Mouse (Mus musculus) midbrain, embryonic 15.5 days (tissue): ENCODE data around the gene Hnrnpa1. TPM values are rescaled to one million over a fixed set of nuclear protein-coding genes. Genes with fewer than 3 reads are reported as not detected.

Experiments
- ATAC-seq: fragments of 200-750 bp; cut with Nextera tagmentation; replicated peaks from 2 replicates; pipeline ENCODE4 v1.8.0; 2017; ENCODE audit warnings: moderate TSS enrichment
- H3K27ac ChIP-seq: fragments of 300-500 bp; sonication (generic); 2 replicates; pipeline ENCODE4 v1.5.1; 2015; ENCODE audit warnings: mild to moderate bottlenecking, inconsistent platforms
- H3K27me3 ChIP-seq: fragments of 300-500 bp; sonication (generic); replicated peaks from 2 replicates; pipeline ENCODE4 v1.6.1; 2015; ENCODE audit warnings: inconsistent platforms
- H3K36me3 ChIP-seq: fragments of 300-500 bp; sonication (generic); replicated peaks from 2 replicates; pipeline ENCODE4 v1.6.1; 2015; ENCODE audit warnings: inconsistent platforms
- H3K4me1 ChIP-seq: fragments of 300-500 bp; sonication (generic); 2 replicates; pipeline ENCODE4 v1.6.1; 2015; ENCODE audit warnings: inconsistent platforms
- H3K4me2 ChIP-seq: fragments of 300-500 bp; sonication (generic); 2 replicates; pipeline ENCODE4 v1.6.1; 2015; ENCODE audit warnings: inconsistent platforms, mild to moderate bottlenecking, moderate library complexity
- H3K4me3 ChIP-seq: fragments of 300-500 bp; sonication (generic); 2 replicates; pipeline ENCODE4 v1.5.1; 2015; ENCODE audit warnings: mild to moderate bottlenecking, inconsistent platforms
- H3K9ac ChIP-seq: fragments of 300-500 bp; sonication (generic); 2 replicates; pipeline ENCODE4 v1.6.1; 2015; ENCODE audit warnings: mild to moderate bottlenecking, inconsistent platforms
- H3K9me3 ChIP-seq: fragments of 300-500 bp; sonication (generic); 2 replicates; pipeline ENCODE4 v1.6.1; 2016; ENCODE audit warnings: inconsistent platforms
- WGBS: fragments of 180-500 bp; shearing (Covaris S2); methylation state at CpG from one replicate; pipeline ENCODE4 v1.1.7; 2015; ENCODE audit warnings: mixed read lengths; 5-methylcytosine and 5-hydroxymethylcytosine counted together
- microRNA counts: library from miRNA; unstranded; fragments of <30 nt; microRNA quantifications from one replicate; lab custom pipeline; 2016
- microRNA-seq: library from miRNA; unstranded; fragments of <30 nt; microRNA quantifications from one replicate; pipeline ENCODE4, GENCODE M21; 2016
- polyA plus RNA-seq: library from polyadenylated mRNA; unstranded; fragments of >200 nt; fragmentation: Nextera tagmentation; extraction: Ambion mirVana; gene quantifications from 2 replicates; pipeline ENCODE4 v1.2.1, GENCODE M21; 2015

The Hnrnpa1 gene
- polyA plus RNA-seq, 1 experiment from 2014 or later: 721 TPM

DNA sequence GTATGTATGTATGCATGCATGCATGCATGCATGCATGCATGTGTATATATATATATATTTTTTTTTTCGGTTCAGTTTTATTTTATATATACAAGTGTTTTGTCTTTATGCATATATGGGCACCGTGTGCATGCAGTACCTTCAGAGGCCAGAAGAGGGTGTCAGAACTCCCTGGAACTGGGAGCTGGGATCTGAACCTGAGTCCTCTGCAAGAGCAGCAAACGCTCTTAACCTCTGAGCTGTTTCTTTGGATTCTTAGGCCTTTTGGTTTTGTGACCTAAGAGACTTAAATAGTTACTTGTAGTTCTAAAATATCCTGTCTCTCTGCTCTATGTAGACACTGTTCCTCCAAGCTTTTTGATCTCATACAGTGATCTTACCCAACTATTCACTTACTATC, 43.8 kb downstream of the Hnrnpa1 start:
- Histone ChIP-seq H3K27ac (no peak overlapping the region), H3K4me3 (no peak overlapping the region), H3K36me3 (no peaks in the 10 kb centered on the region), H3K27me3 (no peaks in the 10 kb centered on the region), H3K9ac (no peak overlapping the region), H3K4me2 (no peak overlapping the region), H3K9me3 (no peaks in the 10 kb centered on the region), H3K4me1 (peaks cover 15% of the 10 kb centered on the region)
- WGBS: 53% methylated on average over 3 of the region's 3 CpGs
- ATAC-seq: no peak

DNA sequence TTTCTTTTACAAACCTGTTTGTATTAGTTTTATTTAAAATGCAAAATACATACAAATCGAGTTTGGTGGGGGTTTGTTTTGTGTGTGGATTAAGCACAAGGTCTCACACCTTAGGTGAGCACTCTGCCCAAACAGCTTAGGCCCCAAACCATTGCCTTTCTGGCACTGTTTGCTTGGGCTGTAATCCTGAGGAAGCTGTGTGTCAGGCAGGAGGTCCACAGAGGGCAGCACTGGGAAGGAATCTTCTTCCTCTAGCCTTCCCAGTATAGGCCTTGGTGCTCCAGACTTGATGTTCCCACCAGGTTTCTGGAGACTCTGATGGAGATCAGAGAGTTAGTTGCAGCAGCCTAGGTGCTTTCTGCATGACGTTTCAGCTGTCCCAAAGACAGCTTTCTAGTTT, 44.4 kb downstream of the Hnrnpa1 start:
- 48% methylated on average over 2 of the region's 2 CpGs for WGBS
- Histone ChIP-seq H3K36me3 (no peaks in the 10 kb centered on the region), H3K9ac (no peak overlapping the region), H3K4me1 (peaks cover 19% of the 10 kb centered on the region), H3K9me3 (no peaks in the 10 kb centered on the region), H3K27ac (peak overlapping the region; percentile 66; the same call in 1 of the 2 replicates), H3K4me3 (no peak overlapping the region), H3K4me2 (no peak overlapping the region), H3K27me3 (no peaks in the 10 kb centered on the region)
- ATAC-seq: no peak

DNA sequence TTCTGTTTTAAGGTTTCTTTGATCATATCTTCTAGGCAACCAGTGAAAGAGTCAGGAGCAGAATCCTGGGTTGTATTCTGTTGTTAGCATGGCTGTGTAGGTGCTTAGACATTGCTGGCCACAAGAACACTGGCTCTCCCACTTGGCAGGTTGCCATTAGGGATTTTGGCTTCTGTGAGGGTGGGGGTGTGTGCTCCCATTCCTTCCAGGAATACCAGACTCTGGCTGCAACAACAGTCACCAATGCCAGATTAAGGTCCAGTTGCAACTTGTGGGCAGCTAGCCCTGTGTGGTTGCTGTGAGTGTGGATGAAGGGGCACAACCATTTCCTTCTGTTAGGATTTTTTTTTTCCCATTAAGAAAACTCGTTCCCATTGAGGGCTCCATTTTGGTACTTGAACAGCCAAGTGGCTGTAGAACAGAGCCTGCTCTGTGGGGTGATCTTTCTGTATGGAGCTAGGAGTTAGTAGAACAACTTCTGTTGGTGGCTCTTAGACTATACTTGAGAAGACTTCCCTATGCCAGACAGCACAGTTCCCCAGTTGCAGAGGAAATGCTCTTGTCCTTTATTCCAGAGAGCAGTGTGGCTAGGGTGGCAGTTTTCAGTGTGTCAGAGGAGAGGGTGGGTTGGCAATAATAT, 45.7 kb downstream of the Hnrnpa1 start:
- 0 out of 2 replicates have a peak, but pooled peaks have one; percentile 37 for ATAC-seq
- H3K4me1 ChIP-seq: peaks cover 23% of the 10 kb centered on the region
- H3K4me3 ChIP-seq: no peak overlapping the region
- peak overlapping the region; percentile 66 for H3K27ac ChIP-seq
- no peak overlapping the region for H3K9ac ChIP-seq
- no peak overlapping the region for H3K4me2 ChIP-seq
- H3K27me3 ChIP-seq: no peaks in the 10 kb centered on the region
- H3K36me3 ChIP-seq: peaks cover 5% of the 10 kb centered on the region
- H3K9me3 ChIP-seq: no peaks in the 10 kb centered on the region
- WGBS: 53% methylated on average over 1 of the region's 1 CpGs

DNA sequence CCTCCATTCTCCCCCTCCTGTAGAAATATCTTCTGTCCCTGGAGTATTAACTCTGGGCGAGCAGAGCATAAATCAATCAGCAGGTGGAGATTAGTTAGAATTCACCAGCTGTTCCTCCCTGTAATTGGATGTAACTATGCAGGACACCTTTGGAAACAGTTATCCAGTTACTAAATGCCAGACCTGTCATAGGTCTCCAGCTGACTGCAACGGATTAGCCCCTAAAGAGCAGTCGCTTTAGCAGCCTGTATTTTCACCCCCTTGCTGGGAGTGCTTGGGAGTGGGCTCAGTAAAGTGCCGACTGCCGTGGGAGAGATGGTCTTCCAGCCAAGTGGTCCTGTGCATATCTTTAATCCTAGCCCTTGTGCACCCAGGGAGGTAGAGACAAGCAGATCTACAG, 49.4 kb downstream of the Hnrnpa1 start:
- H3K9me3 ChIP-seq: no peaks in the 10 kb centered on the region
- no peaks in the 10 kb centered on the region for H3K27me3 ChIP-seq
- no peak overlapping the region for H3K9ac ChIP-seq
- peaks cover 27% of the 10 kb centered on the region for H3K36me3 ChIP-seq
- H3K4me3 ChIP-seq: no peak overlapping the region
- peak overlapping the region; percentile 61 for H3K27ac ChIP-seq
- 20% methylated on average over 5 of the region's 5 CpGs for WGBS
- H3K4me2 ChIP-seq: no peak overlapping the region
- H3K4me1 ChIP-seq: peaks cover 22% of the 10 kb centered on the region
- no peak for ATAC-seq

DNA sequence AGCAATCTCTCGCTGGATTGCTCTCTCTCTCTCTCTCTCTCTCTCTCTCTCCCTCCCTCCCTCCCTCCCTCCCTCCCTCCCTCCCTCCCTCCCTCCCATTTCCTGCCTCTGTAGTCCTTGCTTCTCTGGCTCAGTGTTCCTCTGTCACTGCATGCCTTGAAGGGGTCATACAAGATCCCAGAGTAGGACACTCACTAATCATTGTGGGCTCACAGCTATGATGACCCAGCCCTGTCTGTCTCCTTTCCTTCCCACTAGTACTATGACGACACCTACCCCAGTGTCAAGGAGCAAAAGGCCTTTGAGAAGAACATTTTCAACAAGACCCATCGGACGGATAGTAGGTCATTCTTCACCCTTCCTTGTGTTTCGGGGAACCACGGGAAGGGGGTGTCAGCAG, 50.2 kb downstream of the Hnrnpa1 start:
- Histone ChIP-seq H3K9ac (no peak overlapping the region), H3K4me1 (peaks cover 17% of the 10 kb centered on the region), H3K36me3 (peaks cover 27% of the 10 kb centered on the region), H3K4me2 (no peak overlapping the region), H3K4me3 (no peak overlapping the region), H3K27ac (no peak overlapping the region), H3K27me3 (no peaks in the 10 kb centered on the region), H3K9me3 (no peaks in the 10 kb centered on the region)
- 80% methylated on average over 6 of the region's 6 CpGs for WGBS
- no peak for ATAC-seq

DNA sequence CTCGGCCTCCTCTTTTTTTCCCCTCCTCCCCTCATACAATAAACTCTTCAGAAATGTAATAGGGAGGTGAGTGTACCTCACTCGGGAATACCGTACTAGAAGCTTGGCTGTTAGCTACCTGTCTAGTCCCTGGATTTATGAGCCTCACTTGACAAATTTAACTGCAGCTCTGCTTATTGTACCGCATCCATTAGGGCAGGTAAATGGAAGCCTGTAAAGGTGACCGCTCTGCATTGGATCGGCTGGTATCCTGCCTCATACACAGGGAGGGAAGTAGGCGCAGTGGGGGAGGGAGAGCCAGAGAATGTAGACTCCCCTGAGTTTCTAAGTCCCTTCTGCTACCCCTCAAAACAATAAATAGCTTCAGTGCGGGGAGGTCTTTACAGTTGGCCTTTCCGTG, 50.6 kb downstream of the Hnrnpa1 start:
- no peak for ATAC-seq

DNA sequence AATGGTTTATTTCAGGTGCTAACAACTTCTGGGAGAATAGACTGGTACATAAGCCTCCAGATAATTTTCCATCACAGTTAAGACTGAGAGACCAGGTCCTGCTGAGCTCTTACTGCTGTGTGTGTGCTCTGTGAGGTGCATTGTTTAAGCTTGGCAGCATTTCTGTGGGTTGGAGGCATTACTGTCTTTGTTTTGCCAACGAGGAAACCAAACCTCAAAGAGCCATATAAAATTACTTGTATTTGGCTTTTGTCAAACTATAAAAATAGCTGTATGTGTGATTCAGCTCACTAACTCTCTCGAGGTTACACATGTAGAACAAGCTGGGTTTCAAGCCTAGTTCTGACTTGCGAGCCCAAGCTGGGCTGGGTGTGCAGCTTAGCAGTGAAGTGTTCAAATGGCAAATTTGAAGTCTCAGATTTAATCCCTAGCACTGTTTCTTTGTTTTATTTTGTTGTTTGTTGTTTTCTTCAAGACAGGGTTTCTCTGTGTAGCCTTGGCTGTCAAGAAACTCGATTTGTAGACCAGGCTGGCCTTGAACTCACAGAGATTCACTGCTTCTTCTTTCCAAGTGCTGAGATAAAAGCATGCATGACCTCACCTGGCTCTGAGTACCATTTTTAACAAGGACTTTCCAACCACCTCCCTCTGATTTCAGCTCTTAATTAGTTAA, 52.6 kb downstream of the Hnrnpa1 start:
- no peaks in the 10 kb centered on the region for H3K9me3 ChIP-seq
- no peaks in the 10 kb centered on the region for H3K27me3 ChIP-seq
- H3K27ac ChIP-seq: no peak overlapping the region
- WGBS: 88% methylated on average over 4 of the region's 4 CpGs
- H3K36me3 ChIP-seq: peaks cover 27% of the 10 kb centered on the region
- no peak overlapping the region for H3K4me2 ChIP-seq
- no peak overlapping the region for H3K9ac ChIP-seq
- peaks cover 31% of the 10 kb centered on the region for H3K4me1 ChIP-seq
- ATAC-seq: no peak
- H3K4me3 ChIP-seq: no peak overlapping the region

More for the DNA sequence above, 50.6 kb downstream of the Hnrnpa1 start:
- Histone ChIP-seq H3K9ac (no peak overlapping the region), H3K9me3 (no peaks in the 10 kb centered on the region), H3K27me3 (no peaks in the 10 kb centered on the region), H3K4me3 (no peak overlapping the region), H3K4me2 (no peak overlapping the region), H3K36me3 (peaks cover 27% of the 10 kb centered on the region), H3K4me1 (peaks cover 16% of the 10 kb centered on the region; the same call in 1 of the 2 replicates), H3K27ac (no peak overlapping the region)
- WGBS: 94% methylated on average over 9 of the region's 9 CpGs

DNA sequence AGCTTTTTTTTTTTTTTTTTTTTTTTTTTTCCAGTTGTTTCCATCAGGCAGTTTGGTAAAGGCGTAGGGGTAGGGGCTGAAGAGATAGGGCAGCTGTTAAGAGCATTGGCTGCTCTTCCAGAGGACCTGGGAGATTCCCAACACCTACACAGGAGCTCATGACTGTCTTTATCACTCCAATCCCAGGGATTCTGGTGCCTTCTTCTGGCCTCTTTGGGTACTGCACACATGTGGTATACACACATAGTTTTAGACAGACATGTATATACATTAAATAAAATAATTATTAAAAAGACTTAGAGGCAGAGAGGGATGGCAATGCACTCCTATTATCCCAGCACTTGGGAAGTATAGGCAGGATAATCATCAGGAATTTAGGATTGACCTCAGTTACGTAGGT, 53.1 kb downstream of the Hnrnpa1 start:
- 99% methylated on average over 2 of the region's 2 CpGs for WGBS
- Histone ChIP-seq H3K4me2 (no peak overlapping the region), H3K27me3 (no peaks in the 10 kb centered on the region), H3K4me1 (peaks cover 37% of the 10 kb centered on the region), H3K27ac (no peak overlapping the region), H3K9me3 (no peaks in the 10 kb centered on the region), H3K9ac (no peak overlapping the region), H3K4me3 (no peak overlapping the region), H3K36me3 (peaks cover 27% of the 10 kb centered on the region)
- ATAC-seq: no peak

DNA sequence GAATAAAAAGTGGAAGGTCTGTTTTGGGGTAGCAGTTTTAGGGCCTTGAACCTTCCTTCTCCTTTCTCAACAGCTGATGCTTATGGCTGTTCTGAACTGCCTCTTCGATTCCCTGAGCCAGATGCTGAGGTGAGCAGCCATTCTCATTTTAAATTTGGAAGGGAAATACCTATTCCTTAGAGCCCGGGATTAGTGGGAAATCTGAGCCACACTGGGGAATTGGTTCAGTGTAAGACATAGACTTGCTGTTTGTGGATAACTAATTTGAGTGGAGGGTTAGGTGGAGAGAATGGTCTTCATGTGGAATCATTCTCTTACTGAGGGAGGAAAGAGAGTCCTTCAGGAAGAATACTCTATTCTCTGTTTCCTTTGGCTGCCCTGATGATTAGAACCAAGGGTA, 54.4 kb downstream of the Hnrnpa1 start:
- no peak overlapping the region for H3K9ac ChIP-seq
- H3K27ac ChIP-seq: no peak overlapping the region
- 77% methylated on average over 2 of the region's 2 CpGs for WGBS
- peaks cover 44% of the 10 kb centered on the region for H3K4me1 ChIP-seq
- no peaks in the 10 kb centered on the region for H3K27me3 ChIP-seq
- no peak for ATAC-seq
- peaks cover 27% of the 10 kb centered on the region for H3K36me3 ChIP-seq
- no peak overlapping the region for H3K4me3 ChIP-seq
- no peaks in the 10 kb centered on the region for H3K9me3 ChIP-seq
- no peak overlapping the region for H3K4me2 ChIP-seq

DNA sequence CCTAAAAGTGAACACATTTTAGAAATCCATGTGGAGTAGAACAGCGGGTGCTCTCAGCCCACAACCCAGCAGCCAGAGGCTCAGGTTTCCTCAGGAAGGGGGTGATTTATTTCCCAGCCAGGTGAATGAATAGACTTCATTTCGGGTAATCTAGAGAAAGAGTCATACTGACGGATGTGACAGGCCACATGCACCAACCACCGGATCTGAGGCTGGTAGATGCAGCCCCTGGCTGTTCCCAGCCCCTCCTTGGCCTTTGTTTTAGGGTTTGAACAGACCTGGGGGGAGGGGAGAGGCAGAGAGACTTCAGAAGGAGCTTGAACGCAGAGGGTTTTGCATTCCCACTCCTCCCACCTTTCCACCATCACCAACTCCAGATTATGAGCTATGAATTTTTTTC, 55.6 kb downstream of the Hnrnpa1 start:
- no peak overlapping the region for H3K4me3 ChIP-seq
- H3K4me1 ChIP-seq: peaks cover 52% of the 10 kb centered on the region
- H3K9me3 ChIP-seq: no peaks in the 10 kb centered on the region
- no peak overlapping the region for H3K9ac ChIP-seq
- H3K4me2 ChIP-seq: no peak overlapping the region
- H3K27ac ChIP-seq: peak overlapping the region; percentile 14; the same call in 1 of the 2 replicates
- 8% methylated on average over 5 of the region's 5 CpGs for WGBS
- H3K36me3 ChIP-seq: peaks cover 22% of the 10 kb centered on the region
- no peaks in the 10 kb centered on the region for H3K27me3 ChIP-seq
- no peak for ATAC-seq

MicroRNA genes within 50 kb of the gene (microRNA counts, 519-probe panel; counts per million panel counts)
- 3,405 counts per million, percentile 78 among the panel's probes with 10 or more counts for microRNA mmu-miR-148b (lab: Ali Mortazavi, UCI)

Small RNA genes within 50 kb of the gene (microRNA-seq; reads per million reads assigned to microRNA genes)
- gene Mir148b: 196 reads per million, percentile 61 among the genes with 10 or more reads in this experiment

Other genes with a start within 250 kb of the Hnrnpa1 start
- gene Hoxc8, start 249.8 kb upstream of the Hnrnpa1 start, polyA plus RNA-seq: not detected in 2 replicates
- gene Hoxc6, start 242.2 kb upstream of the Hnrnpa1 start, polyA plus RNA-seq: not detected in 2 replicates
- 0.08 TPM in 1 of 2 replicates, not detected in the other for gene Hoxc4, start 221.5 kb upstream of the Hnrnpa1 start, polyA plus RNA-seq
- 23.4 and 24.2 TPM in 2 replicates for gene Smug1, start 73.3 kb upstream of the Hnrnpa1 start, polyA plus RNA-seq
- 147 and 153 TPM in 2 replicates for gene Cbx5, start 616 bp upstream of the Hnrnpa1 start, polyA plus RNA-seq
- gene Nfe2, start 18.0 kb downstream of the Hnrnpa1 start, polyA plus RNA-seq: 0.63 and 0.92 TPM in 2 replicates
- 197 and 203 TPM in 2 replicates for gene Copz1, start 32.3 kb downstream of the Hnrnpa1 start, polyA plus RNA-seq
- gene Gpr84, start 70.2 kb downstream of the Hnrnpa1 start, polyA plus RNA-seq: 0.31 and 0.34 TPM in 2 replicates
- gene Zfp385a, start 99.7 kb downstream of the Hnrnpa1 start, polyA plus RNA-seq: 24.4 and 25.6 TPM in 2 replicates
- gene Itga5, start 126.3 kb downstream of the Hnrnpa1 start, polyA plus RNA-seq: 7.3 and 8.2 TPM in 2 replicates
- not detected in 2 replicates for gene Gtsf1, start 190.0 kb downstream of the Hnrnpa1 start, polyA plus RNA-seq
- gene Gtsf2, start 208.0 kb downstream of the Hnrnpa1 start, polyA plus RNA-seq: not detected in 2 replicates
- gene Nckap1l, start 213.4 kb downstream of the Hnrnpa1 start, polyA plus RNA-seq: 1.8 and 1.9 TPM in 2 replicates